In genomic region chr6:85180036-85180435, GRCm38 (mm10) we compare ENCODE assay signal across 25 mouse cellular contexts. TPM values are rescaled to one million over a fixed set of nuclear protein-coding genes. Genes with fewer than 3 reads are reported as not detected.
A peak's percentile ranks its signal among the peaks of the same experiment; 100 is the strongest.
DNase-seq lines count a peak whose midpoint lies in the region; ATAC-seq and TF ChIP-seq lines count a peak whose summit lies in the region.
"Had no signal": no experiment of that assay in that cellular context is flagged by ENCODE, and none has a peak within 500 bp of the region (broad histone marks: within the 10 kb centered on the region; RNA-seq: fewer than 3 reads in every experiment).

No protein-coding gene starts in this region.

- no peak for TF ChIP-seq POLR2A in kidney, adult 2 months (IDR thresholded peaks at IDR 0.05; ENCODE audit: low read depth, low read length)

- H3K36me3 ChIP-seq in kidney, adult 2 months (ENCODE audit: control insufficient read depth, insufficient read depth, low read length): no peaks in the 10 kb centered on the region
- H3K36me3 ChIP-seq in kidney, embryonic 16.5 days (ENCODE audit: insufficient read depth, low read length): no peaks in the 10 kb centered on the region
- H3K36me3 ChIP-seq: embryonic facial prominence, embryonic 12.5 days; embryonic facial prominence, embryonic 15.5 days; hindbrain, embryonic 12.5 days had no signal

- H3K4me1 ChIP-seq in kidney, adult 2 months (ENCODE audit: control insufficient read depth, insufficient read depth, low read length): peaks cover 5% of the 10 kb centered on the region; the same call in 1 of the 2 replicates
- H3K4me1 ChIP-seq in kidney, embryonic 16.5 days (ENCODE audit: insufficient read depth, low read length): no peaks in the 10 kb centered on the region
- H3K4me1 ChIP-seq: embryonic facial prominence, embryonic 12.5 days; embryonic facial prominence, embryonic 15.5 days; hindbrain, embryonic 12.5 days had no signal

- WGBS in kidney, adult 2 months: 36% methylated on average over 2 of the region's 2 CpGs
- 65% methylated on average over 2 of the region's 2 CpGs for WGBS in kidney, embryonic 16.5 days

- H3K4me2 ChIP-seq in kidney, embryonic 16.5 days (replicated peaks; ENCODE audit: low read depth, low read length): no peak overlapping the region
- H3K4me2 ChIP-seq: embryonic facial prominence, embryonic 12.5 days; embryonic facial prominence, embryonic 15.5 days; heart, embryonic 11.5 days; hindbrain, embryonic 12.5 days had no signal

- TF ChIP-seq CTCF in kidney, adult 2 months (conservative IDR thresholded peaks at IDR 0.05; ENCODE audit: insufficient read depth, insufficient read length, low read depth, low read length): no peak

- no peak overlapping the region for H3K9ac ChIP-seq in kidney, embryonic 16.5 days (replicated peaks; ENCODE audit: low read length)
- H3K9ac ChIP-seq: embryonic facial prominence, embryonic 12.5 days; embryonic facial prominence, embryonic 15.5 days; forebrain, postnatal 0 days; hindbrain, embryonic 12.5 days had no signal

- H3K27ac ChIP-seq in kidney, adult 2 months (ENCODE audit: insufficient read depth, low read depth, low read length): no peak overlapping the region
- H3K27ac ChIP-seq in kidney, embryonic 16.5 days (ENCODE audit: low read length): no peak overlapping the region
- H3K27ac ChIP-seq: embryonic facial prominence, embryonic 12.5 days; embryonic facial prominence, embryonic 15.5 days; gastrocnemius, adult 2 months; hindbrain, embryonic 12.5 days had no signal

- ATAC-seq in kidney, embryonic 16.5 days (ENCODE audit: low FRiP score, low TSS enrichment): no peak
- ATAC-seq: CD4-positive, CD25-positive, alpha-beta regulatory T cell, adult 4 months; forebrain, embryonic 14.5 days; forebrain, postnatal 0 days had no signal

- H3K9me3 ChIP-seq in kidney, embryonic 16.5 days (ENCODE audit: low read length): no peaks in the 10 kb centered on the region
- H3K9me3 ChIP-seq: embryonic facial prominence, embryonic 12.5 days; embryonic facial prominence, embryonic 15.5 days; hindbrain, embryonic 12.5 days had no signal

- no peaks in the 10 kb centered on the region for H3K27me3 ChIP-seq in kidney, adult 2 months (replicated peaks; ENCODE audit: control insufficient read depth, insufficient read depth, low read length)
- peaks cover 16% of the 10 kb centered on the region for H3K27me3 ChIP-seq in kidney, embryonic 16.5 days (ENCODE audit: insufficient read depth, low read length)

- H3K4me3 ChIP-seq in kidney, adult 2 months (ENCODE audit: insufficient read depth, low read depth, low read length): no peak overlapping the region
- no peak overlapping the region for H3K4me3 ChIP-seq in kidney, embryonic 16.5 days (ENCODE audit: low read length)
- H3K4me3 ChIP-seq: embryonic facial prominence, embryonic 12.5 days; embryonic facial prominence, embryonic 15.5 days; gastrocnemius, adult 2 months; hindbrain, embryonic 12.5 days had no signal

- peak; percentile 92 for DNase-seq in kidney, adult 2 months
- DNase-seq in kidney, adult 9 months: peak; percentile 90
- DNase-seq in kidney, postnatal 10 days: peak; percentile 54
- DNase-seq in kidney, postnatal 36 days: peak; percentile 77 to 87
- DNase-seq in spleen, adult 12 weeks (ENCODE audit: low spot score): no peak
- DNase-seq: adrenal gland, adult 2 months; adrenal gland, postnatal 14 days; cerebellum, adult 11 months; cerebellum, adult 2 months; cerebellum, adult 9-11 months; cerebellum, postnatal 25 days; forebrain, postnatal 0 days; gastrocnemius, adult 2 months; gastrocnemius, postnatal 14 days; heart, adult 11 months had no signal

RNA-seq across cellular contexts. Expression of gene Emx1, which starts 7.2 kb away (rescaled TPM):
- 62.8 and 79.7 TPM in 2 replicates for polyA plus RNA-seq in kidney, adult 2 months (2012; rRNA removed)
- 17.9 and 19.7 TPM in 2 replicates for polyA plus RNA-seq in kidney, embryonic 16.5 days (2015; fragmentation: Nextera tagmentation; extraction: Ambion mirVana)
- polyA plus RNA-seq: adrenal gland, adult 2 months; C2C12; CD4-positive, CD25-positive, alpha-beta regulatory T cell, adult 4 months; heart, embryonic 11.5 days; heart, embryonic 14.5 days; heart, postnatal 0 days had no signal

RNA-seq across cellular contexts. Expression of gene Spr, which starts 42.5 kb away (rescaled TPM):
- polyA plus RNA-seq in kidney, adult 2 months (2012; rRNA removed): 65.7 and 79.7 TPM in 2 replicates
- polyA plus RNA-seq in kidney, embryonic 16.5 days (2015; fragmentation: Nextera tagmentation; extraction: Ambion mirVana): 75.8 and 81.1 TPM in 2 replicates
